Mouse (Mus musculus): ENCODE data around the gene Tmem259. TPM values are rescaled to one million over a fixed set of nuclear protein-coding genes. Genes with fewer than 3 reads are reported as not detected.

Gene Tmem259
- polyA plus RNA-seq, 1 experiment = 102 TPM

DNA sequence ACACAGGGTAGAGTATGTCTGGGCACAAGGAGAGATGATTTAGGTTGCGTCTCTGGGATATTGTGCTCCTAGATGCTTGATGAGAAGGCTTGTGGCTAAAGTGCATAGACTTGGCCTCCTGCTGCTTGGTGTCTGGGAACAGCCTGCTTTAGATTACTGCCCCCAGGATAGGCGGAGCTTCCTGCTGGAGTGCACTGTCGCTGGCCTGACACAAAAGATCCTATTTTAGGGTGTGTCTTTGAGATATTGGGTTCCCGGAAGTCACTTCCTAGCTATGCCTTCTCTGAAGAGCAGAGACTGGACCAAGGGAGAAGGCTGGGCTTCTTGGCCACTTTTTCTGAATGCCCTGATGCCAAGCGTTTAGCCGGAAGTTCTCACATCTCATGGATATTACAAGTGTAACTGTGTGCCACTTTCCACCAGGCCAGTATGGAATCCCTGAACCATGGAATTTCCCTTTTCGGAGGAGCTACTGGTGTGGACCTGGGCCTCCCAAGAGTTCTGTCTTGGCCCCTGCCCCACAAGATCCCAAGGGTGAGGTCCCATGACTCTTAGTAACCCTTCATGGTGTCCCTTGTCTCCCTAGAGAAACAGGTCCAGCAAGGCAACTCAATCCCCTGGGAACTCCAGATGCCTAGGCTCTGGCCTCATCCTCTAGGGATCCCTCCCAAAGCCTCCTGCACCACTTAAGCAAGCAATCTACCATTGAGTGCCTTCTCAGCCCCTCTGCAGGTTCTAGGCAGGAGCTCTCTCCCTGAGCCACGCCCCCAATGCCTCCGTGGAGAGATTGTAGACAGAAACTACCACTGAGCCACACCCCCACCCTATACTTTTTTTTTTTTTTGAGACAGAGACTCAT lies 19.5 kb upstream of the Tmem259 start:
- no peaks in the 10 kb centered on the region for H3K27me3 ChIP-seq (ENCODE audit: control insufficient read depth, insufficient read depth, insufficient read length)
- no peak overlapping the region for H3ac ChIP-seq (ENCODE audit: control insufficient read depth, insufficient read length, low read depth)

DNA sequence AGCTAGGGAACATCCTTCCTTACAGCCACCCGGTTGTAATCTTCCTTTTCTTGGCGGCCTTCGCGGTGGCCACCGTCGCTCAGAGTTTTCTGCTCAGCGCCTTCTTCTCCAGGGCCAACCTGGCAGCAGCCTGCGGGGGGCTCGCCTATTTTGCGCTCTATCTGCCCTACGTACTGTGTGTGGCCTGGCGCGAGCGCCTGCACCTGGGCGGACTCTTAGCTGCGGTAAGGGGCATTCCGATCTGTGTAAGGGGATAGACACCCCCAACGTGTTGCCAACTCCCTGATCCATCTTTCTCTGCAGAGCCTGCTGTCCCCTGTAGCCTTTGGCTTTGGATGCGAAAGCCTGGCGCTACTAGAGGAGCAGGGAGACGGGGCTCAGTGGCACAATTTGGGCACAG lies 18.7 kb upstream of the Tmem259 start:
- Histone ChIP-seq H3K79me2 (ENCODE audit: control insufficient read depth, insufficient read depth) (no peaks in the 10 kb centered on the region), H3K79me3 (ENCODE audit: low read depth) (no peaks in the 10 kb centered on the region), H3K27me3 (ENCODE audit: control insufficient read depth, insufficient read depth, insufficient read length) (no peaks in the 10 kb centered on the region), H3K4me3 (ENCODE audit: insufficient read depth, poor library complexity, severe bottlenecking) (no peak overlapping the region), H3K36me3 (ENCODE audit: control insufficient read depth, insufficient read depth) (peaks cover 10% of the 10 kb centered on the region), H3ac (ENCODE audit: control insufficient read depth, insufficient read length, low read depth) (no peak overlapping the region)
- TF ChIP-seq MYOD1 (IDR thresholded peaks at IDR 0.05; ENCODE audit: control insufficient read depth, insufficient read length, low read depth) (no peak), CEBPB (IDR thresholded peaks at IDR 0.05; ENCODE audit: low read depth) (no peak), FOSL1 (IDR thresholded peaks at IDR 0.05; ENCODE audit: insufficient read depth, low read length, poor library complexity, severe bottlenecking) (no peak), CTCF (IDR thresholded peaks at IDR 0.05; ENCODE audit: control insufficient read depth, insufficient read depth, insufficient read length) (no peak), MYOG (IDR thresholded peaks at IDR 0.05; ENCODE audit: control insufficient read depth, extremely low read depth, insufficient read length) (no peak), MAX (IDR thresholded peaks at IDR 0.05) (no peak), USF1 (IDR thresholded peaks at IDR 0.05; ENCODE audit: low read depth) (no peak)

More for the DNA sequence above, 19.5 kb upstream of the Tmem259 start:
- Histone ChIP-seq H3K79me2 (ENCODE audit: control insufficient read depth, insufficient read depth) (no peaks in the 10 kb centered on the region), H3K36me3 (ENCODE audit: control insufficient read depth, insufficient read depth) (peaks cover 10% of the 10 kb centered on the region), H3K79me3 (ENCODE audit: low read depth) (no peaks in the 10 kb centered on the region), H3K4me3 (ENCODE audit: insufficient read depth, poor library complexity, severe bottlenecking) (no peak overlapping the region)
- TF ChIP-seq CEBPB (IDR thresholded peaks at IDR 0.05; ENCODE audit: low read depth) (no peak), FOSL1 (IDR thresholded peaks at IDR 0.05; ENCODE audit: insufficient read depth, low read length, poor library complexity, severe bottlenecking) (no peak), MYOD1 (IDR thresholded peaks at IDR 0.05; ENCODE audit: control insufficient read depth, insufficient read length, low read depth) (no peak), MYOG (IDR thresholded peaks at IDR 0.05; ENCODE audit: control insufficient read depth, extremely low read depth, insufficient read length) (no peak), MAX (IDR thresholded peaks at IDR 0.05) (no peak), USF1 (IDR thresholded peaks at IDR 0.05; ENCODE audit: low read depth) (no peak), CTCF (IDR thresholded peaks at IDR 0.05; ENCODE audit: control insufficient read depth, insufficient read depth, insufficient read length) (no peak)

- Histone ChIP-seq H3K4me3 (ENCODE audit: insufficient read depth, poor library complexity, severe bottlenecking) (no peak overlapping the region), H3ac (ENCODE audit: control insufficient read depth, insufficient read length, low read depth) (no peak overlapping the region), H3K36me3 (ENCODE audit: control insufficient read depth, insufficient read depth) (peaks cover 10% of the 10 kb centered on the region), H3K79me2 (ENCODE audit: control insufficient read depth, insufficient read depth) (no peaks in the 10 kb centered on the region), H3K27me3 (ENCODE audit: control insufficient read depth, insufficient read depth, insufficient read length) (no peaks in the 10 kb centered on the region), H3K79me3 (ENCODE audit: low read depth) (no peaks in the 10 kb centered on the region)
- TF ChIP-seq MYOD1 (IDR thresholded peaks at IDR 0.05; ENCODE audit: control insufficient read depth, insufficient read length, low read depth) = no peak
- TF ChIP-seq CTCF (IDR thresholded peaks at IDR 0.05; ENCODE audit: control insufficient read depth, insufficient read depth, insufficient read length) = no peak
- TF ChIP-seq FOSL1 (IDR thresholded peaks at IDR 0.05; ENCODE audit: insufficient read depth, low read length, poor library complexity, severe bottlenecking) = no peak
- no peak for TF ChIP-seq CEBPB (IDR thresholded peaks at IDR 0.05; ENCODE audit: low read depth)
- no peak for TF ChIP-seq MYOG (IDR thresholded peaks at IDR 0.05; ENCODE audit: control insufficient read depth, extremely low read depth, insufficient read length)
- no peak for TF ChIP-seq USF1 (IDR thresholded peaks at IDR 0.05; ENCODE audit: low read depth)
- TF ChIP-seq MAX (IDR thresholded peaks at IDR 0.05) = no peak
Observed at GRCm38 (mm10) chr10:80001945-80002344, 17.8 kb upstream of the Tmem259 start.

GRCm38 (mm10) chr10:79997819-79998218 lies 13.7 kb upstream of the Tmem259 start:
- no peak for TF ChIP-seq CEBPB (IDR thresholded peaks at IDR 0.05; ENCODE audit: low read depth)
- H3K36me3 ChIP-seq (ENCODE audit: control insufficient read depth, insufficient read depth) = peaks cover 34% of the 10 kb centered on the region
- H3K79me3 ChIP-seq (ENCODE audit: low read depth) = peaks cover 2% of the 10 kb centered on the region
- H3ac ChIP-seq (ENCODE audit: control insufficient read depth, insufficient read length, low read depth) = peak overlapping the region; percentile 47
- H3K27me3 ChIP-seq (ENCODE audit: control insufficient read depth, insufficient read depth, insufficient read length) = no peaks in the 10 kb centered on the region
- peak overlapping the region; percentile 66 for H3K4me3 ChIP-seq (ENCODE audit: insufficient read depth, poor library complexity, severe bottlenecking)
- H3K79me2 ChIP-seq (ENCODE audit: control insufficient read depth, insufficient read depth) = peaks cover 8% of the 10 kb centered on the region

DNA sequence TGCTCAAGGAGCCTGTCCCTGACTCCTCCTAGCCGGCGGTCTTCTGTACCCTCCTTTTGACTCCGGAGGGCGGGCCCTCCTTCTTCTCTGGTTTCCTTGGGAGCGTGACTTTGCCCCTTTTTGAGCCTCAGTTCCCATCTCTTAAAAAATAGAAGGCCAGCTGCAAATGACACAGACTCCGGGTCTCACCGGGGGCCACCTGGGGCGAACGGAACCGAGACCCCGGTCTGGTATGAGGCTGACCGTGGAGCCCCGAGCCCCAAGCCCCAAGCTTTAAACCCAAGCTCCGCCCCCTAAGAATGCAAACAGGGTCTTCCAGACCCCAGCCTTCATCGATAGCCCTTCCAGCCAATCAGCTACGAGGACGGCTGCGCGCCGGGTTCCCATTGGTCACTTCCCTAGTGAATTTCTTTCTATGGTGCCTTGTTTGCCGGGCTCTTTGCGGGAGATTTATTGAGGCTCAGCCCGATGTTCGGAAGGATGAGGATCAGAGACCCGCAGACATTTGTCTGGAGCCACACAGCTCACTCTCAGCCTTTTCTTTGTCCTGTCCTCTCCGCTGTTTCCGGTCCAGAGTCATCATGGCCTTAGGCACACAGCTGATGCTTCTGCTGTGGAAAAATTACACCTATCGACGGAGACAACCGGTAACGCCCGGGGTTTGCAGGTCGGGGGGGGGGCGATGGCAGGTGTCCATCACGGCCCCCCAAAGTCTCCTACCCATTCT lies 13.1 kb upstream of the Tmem259 start:
- Histone ChIP-seq H3K4me3 (ENCODE audit: insufficient read depth, poor library complexity, severe bottlenecking) (peak overlapping the region; percentile 66), H3K79me2 (ENCODE audit: control insufficient read depth, insufficient read depth) (peaks cover 14% of the 10 kb centered on the region), H3K79me3 (ENCODE audit: low read depth) (peaks cover 2% of the 10 kb centered on the region), H3K36me3 (ENCODE audit: control insufficient read depth, insufficient read depth) (peaks cover 41% of the 10 kb centered on the region), H3K27me3 (ENCODE audit: control insufficient read depth, insufficient read depth, insufficient read length) (no peaks in the 10 kb centered on the region), H3ac (ENCODE audit: control insufficient read depth, insufficient read length, low read depth) (peak overlapping the region; percentile 87)
- peak; percentile 64 for TF ChIP-seq MAX (IDR thresholded peaks at IDR 0.05)
- TF ChIP-seq USF1 (IDR thresholded peaks at IDR 0.05; ENCODE audit: low read depth) = no peak
- no peak for TF ChIP-seq MYOD1 (IDR thresholded peaks at IDR 0.05; ENCODE audit: control insufficient read depth, insufficient read length, low read depth)
- no peak for TF ChIP-seq FOSL1 (IDR thresholded peaks at IDR 0.05; ENCODE audit: insufficient read depth, low read length, poor library complexity, severe bottlenecking)

All from C2C12 (cell line).